Mouse (Mus musculus) limb, embryonic 13.5 days (tissue): ENCODE measurements around the gene Slc35a3. TPM values are rescaled to one million over a fixed set of nuclear protein-coding genes. Genes with fewer than 3 reads are reported as not detected.
"Not testable (repeated sequence)": the region's sequence is repeated elsewhere in the genome, so short reads cannot be mapped to it uniquely, and the experiment has no call there.

ENCODE experiments used
- ATAC-seq: fragments of 200-750 bp; cut with Nextera tagmentation; 2 replicates; pipeline ENCODE4 v1.8.0; 2017; ENCODE audit warnings: low read depth, moderate number of reproducible peaks, moderate TSS enrichment; ENCODE audit not compliant: low FRiP score
- H3K27ac ChIP-seq: fragments of 300-500 bp; sonication (generic); 2 replicates; pipeline ENCODE4 v1.5.1; 2015; ENCODE audit warnings: inconsistent platforms, mild to moderate bottlenecking, moderate library complexity
- H3K27me3 ChIP-seq: fragments of 300-500 bp; sonication (generic); 2 replicates; pipeline ENCODE4 v1.6.1; 2015; ENCODE audit warnings: mild to moderate bottlenecking, inconsistent platforms
- H3K36me3 ChIP-seq: fragments of 300-500 bp; sonication (generic); 2 replicates; pipeline ENCODE4 v1.6.1; 2015; ENCODE audit warnings: inconsistent platforms, mild to moderate bottlenecking, moderate library complexity
- H3K4me1 ChIP-seq: fragments of 300-500 bp; sonication (generic); 2 replicates; pipeline ENCODE4 v1.6.1; 2015; ENCODE audit warnings: inconsistent platforms
- H3K4me2 ChIP-seq: fragments of 300-500 bp; sonication (generic); replicated peaks from 2 replicates; pipeline ENCODE4 v1.6.1; 2015; ENCODE audit warnings: inconsistent platforms, mild to moderate bottlenecking, moderate library complexity
- H3K4me3 ChIP-seq: fragments of 300-500 bp; sonication (generic); 2 replicates; pipeline ENCODE4 v1.5.1; 2015; ENCODE audit warnings: moderate library complexity, mild to moderate bottlenecking, inconsistent platforms
- H3K9ac ChIP-seq: fragments of 300-500 bp; sonication (generic); 2 replicates; pipeline ENCODE4 v1.6.1; 2015; ENCODE audit warnings: mild to moderate bottlenecking, inconsistent platforms
- H3K9me3 ChIP-seq: fragments of 300-500 bp; sonication (generic); 2 replicates; pipeline ENCODE4 v1.6.1; 2016; ENCODE audit warnings: inconsistent platforms
- WGBS: fragments of 180-500 bp; shearing (Covaris S2); methylation state at CpG from one replicate; pipeline ENCODE4 v1.1.7; 2015; 5-methylcytosine and 5-hydroxymethylcytosine counted together
- polyA plus RNA-seq: library from polyadenylated mRNA; unstranded; fragments of >200 nt; fragmentation: Nextera tagmentation; extraction: Ambion mirVana; gene quantifications from 2 replicates; pipeline ENCODE4 v1.2.1, GENCODE M21; 2015

Slc35a3 gene
- 9.9 and 11.9 TPM in 2 replicates for polyA plus RNA-seq

DNA sequence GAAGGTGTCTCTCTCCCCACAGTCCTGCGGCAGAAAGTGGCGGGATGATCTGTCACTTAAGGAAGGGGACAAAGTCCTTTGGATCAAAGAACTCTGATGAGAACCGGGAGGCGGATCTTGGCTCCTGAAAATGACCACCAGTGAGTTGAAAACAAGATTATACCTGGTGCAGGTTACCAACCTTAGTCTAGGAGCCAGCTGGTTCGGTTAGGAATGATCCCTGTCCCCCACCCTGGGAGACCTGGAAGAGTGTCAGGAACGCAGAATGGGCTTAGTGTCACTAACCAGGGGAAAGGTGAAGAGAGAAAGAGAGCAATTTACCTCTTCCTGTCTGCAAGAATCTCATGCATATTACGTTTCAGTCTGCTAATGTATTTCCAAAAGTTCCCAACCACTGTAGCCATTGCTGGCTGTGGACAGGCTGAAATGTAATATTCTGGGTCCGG, at the start of gene Slc35a3:
Gene Slc35a3 (minus strand): TSS at position 396 of the 446 bp plus-strand sequence.
- peaks cover 16% of the 10 kb centered on the region for H3K4me1 ChIP-seq
- ATAC-seq: no peak
- peak within 1 kb of the TSS; percentile 93 for H3K9ac ChIP-seq
- no peaks in the 10 kb centered on the region for H3K9me3 ChIP-seq
- peak within 1 kb of the TSS; percentile 85 for H3K27ac ChIP-seq
- H3K36me3 ChIP-seq: peaks cover 5% of the 10 kb centered on the region; the same call in 1 of the 2 replicates
- WGBS: 2% methylated on average over 8 of the region's 8 CpGs
- H3K4me3 ChIP-seq: peak within 1 kb of the TSS; percentile 89
- H3K4me2 ChIP-seq: peak within 1 kb of the TSS; percentile 78
- 0 out of 2 replicates have a peak, but pooled peaks cover 4% of the 10 kb centered on the region for H3K27me3 ChIP-seq

- Histone ChIP-seq H3K9ac (no peak overlapping the region), H3K9me3 (no peaks in the 10 kb centered on the region), H3K36me3 (peaks cover 63% of the 10 kb centered on the region), H3K27me3 (no peaks in the 10 kb centered on the region), H3K4me2 (no peak overlapping the region), H3K4me3 (no peak overlapping the region), H3K4me1 (no peaks in the 10 kb centered on the region), H3K27ac (no peak overlapping the region)
- no peak for ATAC-seq
- 94% methylated on average over 8 of the region's 8 CpGs for WGBS
These were observed 40.2 kb upstream of the Slc35a3 start for GRCm38 (mm10) chr3:116752818-116753217.

GRCm38 (mm10) chr3:116751191-116751860, 38.7 kb upstream of the Slc35a3 start:
- peaks cover 49% of the 10 kb centered on the region for H3K36me3 ChIP-seq
- WGBS: 87% methylated on average over 4 of the region's 4 CpGs
- no peak overlapping the region for H3K27ac ChIP-seq
- H3K27me3 ChIP-seq: no peaks in the 10 kb centered on the region
- no peak overlapping the region for H3K9ac ChIP-seq
- ATAC-seq: peak; percentile 41; the same call in 1 of the 2 replicates
- no peaks in the 10 kb centered on the region for H3K4me1 ChIP-seq
- no peak overlapping the region for H3K4me2 ChIP-seq
- H3K9me3 ChIP-seq: no peaks in the 10 kb centered on the region
- H3K4me3 ChIP-seq: no peak overlapping the region

DNA sequence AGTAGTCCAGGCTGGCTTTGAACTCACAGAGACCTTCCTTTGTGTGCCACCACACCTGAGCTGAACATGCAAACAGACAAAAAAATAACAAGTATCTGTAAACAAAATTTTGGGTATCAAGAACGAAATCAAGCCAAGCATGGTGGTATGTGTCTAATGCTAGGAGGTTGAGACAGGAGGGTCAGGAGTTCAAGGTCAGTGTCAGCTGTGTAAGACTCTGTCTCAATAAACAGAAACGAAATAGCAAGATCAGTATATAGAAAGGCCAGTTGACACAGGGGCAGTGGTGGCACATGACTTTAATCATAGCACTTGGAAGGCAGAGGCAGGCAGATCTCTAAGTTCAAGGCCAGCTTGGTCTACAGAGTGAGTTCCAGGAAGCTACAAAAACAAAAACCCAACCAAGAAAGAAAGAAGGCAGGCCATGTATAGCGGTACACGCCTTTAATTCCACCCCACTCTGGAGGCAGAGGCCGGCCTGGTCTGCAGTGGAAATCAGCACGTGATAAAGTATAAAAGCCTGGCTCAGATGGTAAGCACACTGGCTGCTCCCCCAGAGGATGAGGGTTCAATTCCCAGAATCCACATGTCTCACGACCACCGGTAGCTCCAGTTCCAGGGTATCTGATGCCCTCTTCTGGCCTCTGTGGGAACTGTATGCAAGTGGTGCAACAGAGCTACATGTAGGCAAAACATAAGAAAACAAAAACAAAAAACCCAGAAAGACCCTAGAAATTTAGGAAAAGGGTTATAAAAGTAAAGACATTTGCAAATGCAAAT, 36.0 kb upstream of the Slc35a3 start:
- Histone ChIP-seq H3K4me3 (no peak overlapping the region), H3K27ac (no peak overlapping the region), H3K27me3 (no peaks in the 10 kb centered on the region), H3K9me3 (no peaks in the 10 kb centered on the region), H3K4me2 (no peak overlapping the region), H3K9ac (no peak overlapping the region), H3K4me1 (no peaks in the 10 kb centered on the region), H3K36me3 (peaks cover 49% of the 10 kb centered on the region)
- 55% methylated on average over 8 of the region's 8 CpGs for WGBS
- ATAC-seq: no peak

- WGBS: 87% methylated on average over 7 of the region's 7 CpGs
- H3K4me2 ChIP-seq, H3K9ac ChIP-seq, H3K27me3 ChIP-seq, H3K4me3 ChIP-seq, H3K4me1 ChIP-seq, H3K27ac ChIP-seq, H3K9me3 ChIP-seq, ATAC-seq: not testable (repeated sequence)
- peaks cover 47% of the 10 kb centered on the region for H3K36me3 ChIP-seq
These were observed 35.0 kb upstream of the Slc35a3 start for GRCm38 (mm10) chr3:116747648-116748047.

DNA sequence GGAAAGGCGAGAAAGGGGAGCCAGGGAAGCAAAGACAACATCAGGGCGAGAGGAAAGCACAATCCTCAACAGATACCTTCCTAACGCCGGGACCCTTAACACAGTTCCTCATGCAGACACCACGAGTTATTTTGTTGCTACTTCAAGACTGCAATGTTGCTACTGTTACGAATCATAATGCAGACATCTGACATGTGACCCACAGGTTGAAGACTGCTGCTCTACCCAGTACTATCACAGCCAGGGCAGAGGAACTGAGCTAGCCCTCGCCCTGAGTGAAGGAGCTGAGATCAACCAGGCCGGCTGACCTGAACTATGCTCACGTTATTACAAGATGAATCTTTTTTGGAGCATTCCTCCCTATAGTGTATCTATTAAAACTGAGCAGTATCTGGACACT, 28.3 kb upstream of the Slc35a3 start:
- no peaks in the 10 kb centered on the region for H3K4me1 ChIP-seq
- ATAC-seq: no peak
- H3K36me3 ChIP-seq: peaks cover 19% of the 10 kb centered on the region
- no peak overlapping the region for H3K27ac ChIP-seq
- 82% methylated on average over 9 of the region's 9 CpGs for WGBS
- H3K9ac ChIP-seq: no peak overlapping the region
- no peaks in the 10 kb centered on the region for H3K27me3 ChIP-seq
- H3K9me3 ChIP-seq: no peaks in the 10 kb centered on the region
- H3K4me3 ChIP-seq: no peak overlapping the region
- H3K4me2 ChIP-seq: no peak overlapping the region

DNA sequence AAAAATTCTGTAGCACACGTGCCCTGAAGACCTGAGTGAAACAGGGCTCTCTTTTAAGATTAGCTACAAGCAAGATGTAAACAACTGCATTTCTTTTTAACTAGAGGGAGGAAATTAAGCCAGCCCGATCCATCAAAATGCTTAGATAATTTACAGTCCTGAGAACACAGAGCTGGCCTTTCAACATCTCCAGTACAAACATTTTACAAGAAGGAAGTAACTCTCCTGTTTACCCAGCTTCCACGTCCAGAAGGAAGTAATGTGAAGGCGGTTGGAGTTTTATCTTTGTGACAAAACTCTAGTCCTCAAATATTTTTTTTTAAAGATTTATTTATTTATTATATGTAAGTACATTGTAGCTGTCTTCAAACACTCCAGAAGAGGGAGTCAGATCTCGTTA, 27.5 kb upstream of the Slc35a3 start:
- Histone ChIP-seq H3K9ac (no peak overlapping the region), H3K9me3 (no peaks in the 10 kb centered on the region), H3K27me3 (no peaks in the 10 kb centered on the region), H3K4me1 (no peaks in the 10 kb centered on the region), H3K27ac (no peak overlapping the region), H3K4me2 (no peak overlapping the region), H3K4me3 (no peak overlapping the region), H3K36me3 (peaks cover 14% of the 10 kb centered on the region)
- WGBS: 61% methylated on average over 5 of the region's 5 CpGs
- no peak for ATAC-seq

GRCm38 (mm10) chr3:116737326-116737731, 24.7 kb upstream of the Slc35a3 start:
- Histone ChIP-seq H3K9ac (no peak overlapping the region), H3K4me3 (no peak overlapping the region), H3K4me1 (no peaks in the 10 kb centered on the region), H3K9me3 (no peaks in the 10 kb centered on the region), H3K27ac (no peak overlapping the region), H3K36me3 (no peaks in the 10 kb centered on the region), H3K27me3 (no peaks in the 10 kb centered on the region), H3K4me2 (no peak overlapping the region)
- no peak for ATAC-seq
- 77% methylated on average over 8 of the region's 8 CpGs for WGBS

- H3K4me2 ChIP-seq: no peak overlapping the region
- no peaks in the 10 kb centered on the region for H3K36me3 ChIP-seq
- H3K27ac ChIP-seq: no peak overlapping the region
- H3K9me3 ChIP-seq: no peaks in the 10 kb centered on the region
- H3K27me3 ChIP-seq: no peaks in the 10 kb centered on the region
- no peak overlapping the region for H3K9ac ChIP-seq
- no peaks in the 10 kb centered on the region for H3K4me1 ChIP-seq
- no peak overlapping the region for H3K4me3 ChIP-seq
- 78% methylated on average over 2 of the region's 2 CpGs for WGBS
- ATAC-seq: no peak
These were observed 17.0 kb upstream of the Slc35a3 start for GRCm38 (mm10) chr3:116729483-116730174.

- Histone ChIP-seq H3K4me1 (no peaks in the 10 kb centered on the region), H3K4me2 (no peak overlapping the region), H3K36me3 (no peaks in the 10 kb centered on the region), H3K9me3 (no peaks in the 10 kb centered on the region), H3K27me3 (no peaks in the 10 kb centered on the region), H3K9ac (no peak overlapping the region), H3K27ac (no peak overlapping the region), H3K4me3 (no peak overlapping the region)
- 65% methylated on average over 9 of the region's 9 CpGs for WGBS
- ATAC-seq: no peak
These were observed 14.2 kb upstream of the Slc35a3 start for GRCm38 (mm10) chr3:116726807-116727206.

- Histone ChIP-seq H3K27me3 (no peaks in the 10 kb centered on the region), H3K4me3 (no peak overlapping the region), H3K36me3 (no peaks in the 10 kb centered on the region), H3K4me2 (no peak overlapping the region), H3K9ac (no peak overlapping the region), H3K4me1 (no peaks in the 10 kb centered on the region), H3K9me3 (no peaks in the 10 kb centered on the region), H3K27ac (no peak overlapping the region)
- 62% methylated on average over 10 of the region's 10 CpGs for WGBS
- no peak for ATAC-seq
These were observed 11.2 kb upstream of the Slc35a3 start for GRCm38 (mm10) chr3:116723496-116724481.
